ENCODE assay signal across 20 mouse cellular contexts in genomic region chr3:152302991-152303390, GRCm38 (mm10). TPM values are rescaled to one million over a fixed set of nuclear protein-coding genes. Genes with fewer than 3 reads are reported as not detected.
A peak's percentile ranks its signal among the peaks of the same experiment; 100 is the strongest.
DNase-seq lines count a peak whose midpoint lies in the region; ATAC-seq lines count a peak whose summit lies in the region.
"Had no signal": no experiment of that assay in that cellular context is flagged by ENCODE, and none has a peak within 500 bp of the region (broad histone marks: within the 10 kb centered on the region; RNA-seq: fewer than 3 reads in every experiment).

No protein-coding gene starts in this region.

- peak; percentile 73 for DNase-seq in heart, embryonic 10.5 days (ENCODE audit: low spot score)
- DNase-seq in heart, postnatal 36 days: no peak
- no peak for DNase-seq in heart, postnatal 10 days
- no peak for DNase-seq in lung, postnatal 14 days
- no peak for DNase-seq in Muller cell, postnatal 12 days (ENCODE audit: inconsistent ontology term)
- DNase-seq: adrenal gland, postnatal 36 days; cerebellum, adult 9-10 months; gastrocnemius, postnatal 14 days; kidney, adult 2 months; layer of hippocampus, adult 9-11 months; lung, adult 18-20 months had no signal

- no peak for ATAC-seq in heart, embryonic 16.5 days (replicated peaks; ENCODE audit: extremely low read depth, insufficient read depth, low FRiP score)
- no peak for ATAC-seq in lung, embryonic 15.5 days (ENCODE audit: borderline replicate concordance, extremely low read depth, low FRiP score, low TSS enrichment)
- ATAC-seq: forebrain, embryonic 13.5 days; hindbrain, embryonic 16.5 days; liver, embryonic 12.5 days; midbrain, embryonic 13.5 days; Patski had no signal

- no peak overlapping the region for H3K9ac ChIP-seq in heart, embryonic 16.5 days (ENCODE audit: low read length)
- no peak overlapping the region for H3K9ac ChIP-seq in lung, embryonic 15.5 days
- H3K9ac ChIP-seq: forebrain, embryonic 13.5 days; limb, embryonic 13.5 days; liver, embryonic 12.5 days; midbrain, embryonic 13.5 days had no signal

- WGBS in heart, embryonic 10.5 days: 57% methylated on average over 9 of the region's 9 CpGs
- WGBS in heart, embryonic 16.5 days: 56% methylated on average over 9 of the region's 9 CpGs
- WGBS in lung, embryonic 15.5 days: 60% methylated on average over 9 of the region's 9 CpGs

- H3K27me3 ChIP-seq in heart, embryonic 10.5 days (ENCODE audit: insufficient read depth, poor library complexity, severe bottlenecking): no peaks in the 10 kb centered on the region
- no peaks in the 10 kb centered on the region for H3K27me3 ChIP-seq in heart, embryonic 16.5 days (ENCODE audit: control insufficient read depth, insufficient read depth, low read length)
- no peaks in the 10 kb centered on the region for H3K27me3 ChIP-seq in lung, embryonic 15.5 days
- H3K27me3 ChIP-seq: forebrain, embryonic 13.5 days; limb, embryonic 13.5 days; liver, embryonic 12.5 days; midbrain, embryonic 13.5 days; Patski had no signal

- no peaks in the 10 kb centered on the region for H3K9me3 ChIP-seq in heart, embryonic 10.5 days
- no peaks in the 10 kb centered on the region; the same call in 1 of the 2 replicates for H3K9me3 ChIP-seq in heart, embryonic 16.5 days (replicated peaks; ENCODE audit: control insufficient read depth, low read length)
- H3K9me3 ChIP-seq in lung, embryonic 15.5 days: no peaks in the 10 kb centered on the region
- H3K9me3 ChIP-seq: forebrain, embryonic 13.5 days; limb, embryonic 13.5 days; liver, embryonic 12.5 days; midbrain, embryonic 13.5 days had no signal

- H3K27ac ChIP-seq in heart, embryonic 10.5 days: peak overlapping the region; percentile 89
- H3K27ac ChIP-seq in heart, embryonic 16.5 days (ENCODE audit: low read length): peak overlapping the region; percentile 98
- H3K27ac ChIP-seq in lung, embryonic 15.5 days: peak overlapping the region; percentile 85
- H3K27ac ChIP-seq: forebrain, embryonic 13.5 days; kidney, postnatal 0 days; limb, embryonic 13.5 days; liver, embryonic 12.5 days; midbrain, embryonic 13.5 days had no signal

- no peak overlapping the region for H3K4me2 ChIP-seq in heart, embryonic 16.5 days (ENCODE audit: low read depth, low read length)
- no peak overlapping the region for H3K4me2 ChIP-seq in lung, embryonic 15.5 days
- H3K4me2 ChIP-seq: forebrain, embryonic 13.5 days; limb, embryonic 13.5 days; liver, embryonic 12.5 days; midbrain, embryonic 13.5 days had no signal

- no peak overlapping the region for H3K4me3 ChIP-seq in heart, embryonic 10.5 days
- no peak overlapping the region for H3K4me3 ChIP-seq in heart, embryonic 16.5 days (ENCODE audit: low read length)
- H3K4me3 ChIP-seq in lung, embryonic 15.5 days: no peak overlapping the region
- H3K4me3 ChIP-seq: forebrain, embryonic 13.5 days; limb, embryonic 13.5 days; liver, embryonic 12.5 days; midbrain, embryonic 13.5 days had no signal

- H3K4me1 ChIP-seq in heart, embryonic 10.5 days: peaks cover 52% of the 10 kb centered on the region
- H3K4me1 ChIP-seq in heart, embryonic 16.5 days (ENCODE audit: control insufficient read depth, insufficient read depth, low read length): peaks cover 45% of the 10 kb centered on the region
- peaks cover 33% of the 10 kb centered on the region for H3K4me1 ChIP-seq in lung, embryonic 15.5 days
- H3K4me1 ChIP-seq: forebrain, embryonic 13.5 days; liver, embryonic 12.5 days; midbrain, embryonic 13.5 days had no signal

- intact Hi-C loops in heart, postnatal 36 days (cut with DNase I): loop anchor here (1.0 kb wide), 1 partner anchor 14 kb away; no protein-coding TSS in a partner anchor
- intact Hi-C loops in heart, postnatal 10 days (cut with DNase I): loop anchor here (10.0 kb wide), 1 partner anchor 168 kb away; no protein-coding TSS in a partner anchor

- peaks cover 16% of the 10 kb centered on the region; the same call in 1 of the 2 replicates for H3K36me3 ChIP-seq in heart, embryonic 10.5 days
- peaks cover 7% of the 10 kb centered on the region; the same call in 1 of the 2 replicates for H3K36me3 ChIP-seq in heart, embryonic 16.5 days (ENCODE audit: control insufficient read depth, insufficient read depth)
- H3K36me3 ChIP-seq in lung, embryonic 15.5 days: no peaks in the 10 kb centered on the region

RNA-seq across cellular contexts. Expression of gene Nexn, which starts 36.8 kb away (rescaled TPM):
- polyA plus RNA-seq in heart, embryonic 10.5 days (2016; fragmentation: Nextera tagmentation; extraction: Ambion mirVana): 102 and 155 TPM in 2 replicates
- total RNA-seq in heart, postnatal 36 days (2021): 100 to 1,000 TPM; 341 to 349 TPM
- polyA plus RNA-seq in heart, embryonic 16.5 days (2015; fragmentation: Nextera tagmentation; extraction: Ambion mirVana): 224 and 231 TPM in 2 replicates
- total RNA-seq in heart, postnatal 10 days (2021): 100 to 1,000 TPM; 284 to 289 TPM
- 64.4 and 75.1 TPM in 2 replicates for polyA plus RNA-seq in lung, embryonic 15.5 days (2015; fragmentation: Nextera tagmentation; extraction: Ambion mirVana)

RNA-seq across cellular contexts. Expression of gene Miga1, which starts 37.2 kb away (rescaled TPM):
- 14.5 and 18.4 TPM in 2 replicates for polyA plus RNA-seq in heart, embryonic 10.5 days (2016; fragmentation: Nextera tagmentation; extraction: Ambion mirVana)
- 10 to 100 TPM in 1 of 2 experiments, 1 to 10 TPM in 1; 9.3 to 11.3 TPM for total RNA-seq in heart, postnatal 36 days (2021)
- polyA plus RNA-seq in heart, embryonic 16.5 days (2015; fragmentation: Nextera tagmentation; extraction: Ambion mirVana): 11.7 and 12.9 TPM in 2 replicates
- 10 to 100 TPM; 13.3 to 15.6 TPM for total RNA-seq in heart, postnatal 10 days (2021)
- polyA plus RNA-seq in lung, embryonic 15.5 days (2015; fragmentation: Nextera tagmentation; extraction: Ambion mirVana): 15.6 and 16.1 TPM in 2 replicates

RNA-seq across cellular contexts. Expression of gene Usp33, which starts 43.3 kb away (rescaled TPM):
- polyA plus RNA-seq in heart, embryonic 10.5 days (2016; fragmentation: Nextera tagmentation; extraction: Ambion mirVana): 36.2 and 37.6 TPM in 2 replicates
- total RNA-seq in heart, postnatal 36 days (2021): 10 to 100 TPM; 26.3 to 26.4 TPM
- polyA plus RNA-seq in heart, embryonic 16.5 days (2015; fragmentation: Nextera tagmentation; extraction: Ambion mirVana): 28.0 and 29.3 TPM in 2 replicates
- 10 to 100 TPM; 30.2 to 30.7 TPM for total RNA-seq in heart, postnatal 10 days (2021)
- polyA plus RNA-seq in lung, embryonic 15.5 days (2015; fragmentation: Nextera tagmentation; extraction: Ambion mirVana): 49.5 and 50.6 TPM in 2 replicates
